Mouse (Mus musculus) ES-CJ7 (cell line): ENCODE results near the gene Rbm4.
A peak's percentile ranks its signal among the peaks of the same experiment; 100 is the strongest.
"Not testable (repeated sequence)": the region's sequence is repeated elsewhere in the genome, so short reads cannot be mapped to it uniquely, and the experiment has no call there.

ENCODE experiments used
- DNase-seq: peaks from one replicate; pipeline ENCODE4 v3.0.0; 2011; ENCODE audit warnings: low read depth, low spot score

Rbm4 gene

GRCm38 (mm10) chr19:4797846-4798245 lies 4.1 kb upstream of the Rbm4 start:
- DNase-seq = no peak

DNA sequence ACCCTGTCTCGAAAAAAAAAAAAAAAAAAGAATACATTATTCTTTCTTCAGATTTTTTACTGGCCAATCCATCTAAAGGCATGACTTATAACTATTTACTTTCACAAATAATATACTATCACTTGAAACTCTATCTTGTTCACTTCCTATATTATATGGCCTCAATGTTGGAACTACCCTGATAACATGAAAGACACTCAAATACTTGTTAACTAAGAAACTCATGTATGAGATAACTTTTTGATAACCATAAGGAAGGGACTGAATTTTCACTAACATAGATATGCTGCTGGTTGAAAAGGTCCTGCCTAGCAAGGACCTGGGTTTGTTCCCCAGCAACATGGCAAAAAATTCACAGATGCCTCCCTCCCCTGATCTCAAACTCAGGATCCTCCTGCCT lies 2.2 kb upstream of the Rbm4 start:
- no peak for DNase-seq

DNA sequence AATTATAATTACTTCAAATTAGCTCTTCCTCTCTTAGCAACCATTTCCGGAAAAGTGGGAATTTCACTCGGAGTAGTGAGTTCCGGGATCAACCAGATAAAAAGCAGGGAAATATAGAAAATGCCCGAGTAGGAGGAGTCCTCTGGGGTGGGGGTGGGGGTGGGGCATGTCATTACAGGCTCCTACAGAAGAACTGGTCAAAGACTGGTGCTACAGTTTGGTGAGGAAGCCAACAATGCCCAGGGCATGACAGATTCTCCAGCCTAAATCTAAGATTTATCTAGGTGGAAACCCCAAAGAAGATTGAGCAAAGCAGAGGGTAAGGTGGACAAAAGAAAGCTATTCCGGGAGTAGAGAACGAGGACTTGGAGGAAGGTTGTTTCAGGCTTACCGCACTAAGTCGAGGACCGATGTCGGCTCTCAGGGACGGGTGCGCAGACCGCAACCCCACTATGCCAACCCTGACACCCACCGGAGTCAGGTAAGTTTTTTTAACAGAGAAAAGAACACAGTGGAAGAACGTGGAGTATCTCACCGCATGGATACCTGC lies 345 bp downstream of the Rbm4 start:
- no peak for DNase-seq

- no peak for DNase-seq
Measured at GRCm38 (mm10) chr19:4786313-4786712, 7.4 kb downstream of the Rbm4 start.

DNA sequence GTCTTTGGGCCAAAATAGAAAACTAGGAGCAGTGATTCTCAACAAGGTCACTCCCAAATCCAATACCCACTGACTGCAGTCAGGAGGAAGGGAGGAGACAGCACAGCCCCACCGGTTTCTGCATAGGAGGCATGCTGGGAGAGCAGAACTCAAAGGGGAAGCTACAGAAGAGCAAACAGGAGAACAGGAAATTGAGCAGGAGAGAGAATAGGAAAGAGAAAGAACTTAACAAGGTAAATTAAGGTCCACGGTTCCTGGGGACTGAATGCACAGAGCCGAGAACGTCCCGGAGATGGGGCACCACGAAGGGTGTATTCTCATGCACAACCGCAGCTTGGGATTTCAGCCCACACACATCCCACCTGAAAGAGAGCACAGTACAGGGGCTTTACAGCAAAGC lies 8.5 kb downstream of the Rbm4 start:
- DNase-seq = peak; percentile 38

DNA sequence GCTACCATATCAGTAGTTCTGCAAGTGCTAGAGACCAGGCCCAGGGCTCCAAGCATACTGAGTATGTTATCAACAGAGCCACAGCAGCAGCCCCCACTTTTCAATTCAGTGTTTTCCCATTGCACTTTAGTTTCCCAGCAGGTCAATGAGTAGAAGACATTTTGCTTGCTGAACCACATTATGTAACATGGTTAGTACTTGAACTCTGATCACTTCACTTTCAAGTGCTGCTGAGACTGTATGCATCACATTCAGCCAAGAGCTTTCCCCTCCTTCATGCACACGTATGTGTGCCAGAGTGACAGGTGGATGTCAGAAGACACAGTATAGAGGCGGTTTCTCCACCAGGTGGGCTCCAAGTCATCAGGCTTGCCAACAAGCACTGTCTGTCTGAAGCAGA lies 10.8 kb downstream of the Rbm4 start:
- DNase-seq = no peak

- DNase-seq = no peak
Measured at GRCm38 (mm10) chr19:4772785-4773184, 20.9 kb downstream of the Rbm4 start.

GRCm38 (mm10) chr19:4767507-4768148 lies 26.1 kb downstream of the Rbm4 start:
- DNase-seq = no peak

GRCm38 (mm10) chr19:4762876-4763275 lies 30.8 kb downstream of the Rbm4 start:
- DNase-seq = peak; percentile 54

- not testable (repeated sequence) for DNase-seq
Measured at GRCm38 (mm10) chr19:4760544-4760943, 33.2 kb downstream of the Rbm4 start.

DNA sequence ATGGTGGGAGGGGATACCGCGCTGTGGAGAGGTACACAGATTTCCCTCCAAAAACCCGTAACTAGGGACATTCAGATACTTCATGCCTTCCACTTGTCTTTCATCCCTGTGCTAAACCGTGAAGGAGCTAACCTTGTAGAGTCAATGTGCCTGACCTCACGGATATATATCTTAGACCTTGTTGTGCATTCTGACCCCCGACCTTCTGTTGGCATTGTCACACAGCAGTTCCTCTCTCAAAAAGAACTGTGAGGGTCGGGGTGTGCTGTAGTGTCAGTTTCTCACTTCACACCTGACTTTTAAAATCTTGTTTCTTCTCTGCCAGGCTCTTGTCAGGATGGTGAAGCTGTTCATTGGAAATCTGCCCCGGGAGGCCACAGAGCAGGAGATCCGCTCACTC lies 36.8 kb downstream of the Rbm4 start:
- no peak for DNase-seq

DNA sequence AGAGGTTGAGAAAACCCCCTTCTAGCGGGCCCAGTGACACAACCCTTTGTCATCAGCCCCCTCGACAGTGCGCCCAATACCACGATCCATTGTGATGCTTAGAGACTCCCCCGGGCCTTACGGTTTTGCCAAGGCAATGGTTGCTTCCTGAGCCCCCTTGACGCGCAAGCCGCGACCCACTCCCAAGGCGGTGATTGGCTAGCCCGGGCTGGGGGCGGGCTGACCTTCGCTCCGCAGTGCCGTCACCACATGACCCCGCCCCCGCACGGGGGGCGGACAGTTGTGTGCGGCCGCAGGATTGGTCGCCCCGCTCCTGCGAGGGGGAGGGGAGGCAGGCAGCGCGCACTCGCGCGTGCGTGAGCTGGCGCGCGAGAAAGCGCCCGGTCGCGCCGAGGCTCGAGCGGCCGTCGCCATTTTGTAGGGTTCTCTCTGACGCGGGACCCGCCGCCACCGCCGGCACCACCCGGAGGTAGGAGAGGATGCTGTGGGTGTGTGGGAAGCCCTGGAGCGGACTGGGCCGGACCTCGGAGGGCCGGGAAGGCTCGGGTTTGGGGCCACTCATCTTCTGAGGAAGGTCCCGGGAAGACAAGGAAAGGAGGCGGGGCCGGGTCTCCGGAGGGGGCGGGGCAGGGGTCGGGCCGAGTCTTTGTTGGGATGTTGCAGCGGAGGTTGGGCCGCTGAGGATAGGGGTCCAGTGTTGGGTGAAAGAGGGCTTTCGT lies 37.3 kb downstream of the Rbm4 start, which contains the start of gene Rbm4b:
TSS of gene Rbm4b (plus strand) at position 305 of the 719 bp plus-strand sequence.
- peak; percentile 96 for DNase-seq

- DNase-seq = peak; percentile 92
Measured at GRCm38 (mm10) chr19:4755565-4756192, 38.0 kb downstream of the Rbm4 start.

DNA sequence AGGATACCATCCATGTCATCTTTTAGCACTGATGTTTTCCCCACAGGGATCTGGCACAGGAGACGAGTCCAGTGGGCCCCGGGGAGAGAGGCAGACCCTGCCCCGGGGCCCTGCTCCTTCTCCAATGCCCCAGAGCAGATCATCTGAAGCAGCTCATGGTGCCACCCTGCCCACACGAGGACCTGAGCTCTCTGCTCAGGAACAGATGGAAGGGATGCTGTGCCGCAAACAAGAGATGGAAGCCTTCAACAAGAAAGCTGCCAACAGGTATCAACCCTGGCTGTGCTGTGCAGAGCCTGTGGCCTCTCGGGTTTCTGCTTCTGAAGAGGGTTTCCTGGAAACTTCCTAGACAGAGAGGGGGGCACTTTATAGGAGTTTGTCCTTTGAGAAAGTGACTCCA lies 43.7 kb downstream of the Rbm4 start:
- no peak for DNase-seq

- DNase-seq = no peak
Measured at GRCm38 (mm10) chr19:4748493-4748892, 45.2 kb downstream of the Rbm4 start.

DNA sequence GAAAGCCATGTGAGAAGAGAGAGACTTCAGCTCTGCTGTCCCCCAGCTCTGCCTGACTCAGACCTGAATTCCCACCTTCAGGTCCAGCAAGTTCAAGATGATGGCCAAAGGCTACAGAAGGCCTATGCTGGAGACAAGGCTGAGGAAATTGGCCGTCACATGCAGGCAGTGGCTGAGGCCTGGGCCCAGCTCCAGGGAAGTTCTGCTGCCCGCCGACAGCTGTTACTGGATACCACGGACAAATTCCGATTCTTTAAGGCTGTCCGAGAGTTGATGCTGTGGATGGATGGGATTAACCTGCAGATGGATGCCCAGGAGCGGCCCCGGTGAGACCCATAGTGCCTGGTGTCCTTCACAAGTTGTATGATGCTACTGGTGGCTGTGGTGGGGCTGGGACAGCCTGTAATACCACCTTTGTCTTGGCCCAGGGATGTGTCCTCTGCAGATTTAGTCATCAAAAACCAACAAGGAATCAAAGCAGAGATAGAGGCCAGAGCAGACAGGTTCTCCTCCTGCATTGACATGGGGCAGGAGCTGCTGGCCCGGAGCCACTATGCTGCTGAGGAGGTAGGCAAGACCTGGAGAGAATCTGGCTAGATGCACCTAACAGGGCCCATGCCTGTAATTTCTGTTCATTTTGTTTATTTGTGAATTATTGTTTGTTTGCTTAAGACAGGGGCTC lies 45.9 kb downstream of the Rbm4 start:
- DNase-seq = no peak

GRCm38 (mm10) chr19:4746611-4747010 lies 47.1 kb downstream of the Rbm4 start:
- DNase-seq = no peak

- no peak for DNase-seq
Measured at GRCm38 (mm10) chr19:4745681-4746080, 48.0 kb downstream of the Rbm4 start.

DNA sequence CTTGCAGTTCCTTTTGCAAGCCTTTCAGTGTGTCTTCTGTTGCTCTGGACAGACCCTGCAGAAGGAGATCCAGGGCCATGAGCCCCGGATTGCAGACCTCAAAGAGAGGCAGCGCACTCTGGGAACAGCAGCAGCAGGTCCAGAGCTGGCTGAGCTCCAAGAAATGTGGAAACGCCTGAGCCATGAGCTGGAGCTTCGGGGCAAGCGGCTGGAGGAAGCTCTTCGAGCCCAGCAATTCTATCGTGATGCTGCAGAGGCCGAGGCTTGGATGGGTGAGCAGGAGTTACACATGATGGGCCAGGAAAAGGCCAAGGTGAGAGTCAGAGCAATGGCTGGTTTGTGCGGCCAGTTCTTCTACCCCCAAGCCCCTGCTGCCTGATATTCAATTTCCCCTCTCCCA lies 48.6 kb downstream of the Rbm4 start:
- DNase-seq = no peak

GRCm38 (mm10) chr19:4744026-4744425 lies 49.7 kb downstream of the Rbm4 start:
- no peak for DNase-seq

DNA sequence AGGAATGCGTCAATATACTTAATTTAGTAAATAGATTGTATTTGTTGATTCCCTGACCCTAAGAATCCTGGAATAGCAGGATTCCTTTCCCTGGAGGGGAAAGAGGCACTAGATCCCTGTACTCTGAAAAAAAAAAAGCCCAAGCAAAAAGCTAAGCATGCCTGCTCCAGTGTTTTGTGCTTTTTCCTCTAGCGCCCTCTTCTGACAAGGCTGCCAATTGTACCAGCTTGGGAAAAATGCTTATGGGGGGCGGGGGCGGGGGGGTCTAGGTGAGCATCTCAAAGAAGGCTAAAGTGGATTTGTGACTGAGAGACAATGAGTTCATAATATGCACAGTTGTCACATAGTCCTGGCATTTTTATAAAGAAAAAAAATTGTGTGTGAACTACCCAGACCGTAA lies 50.2 kb downstream of the Rbm4 start:
- DNase-seq = peak; percentile 33

GRCm38 (mm10) chr19:4742229-4742628 lies 51.5 kb downstream of the Rbm4 start:
- no peak for DNase-seq
